Mouse (Mus musculus) E14TG2a.4 (cell line): Measurements from ENCODE around the gene 4933428M09Rik.
"Not testable (repeated sequence)": the region's sequence is repeated elsewhere in the genome, so short reads cannot be mapped to it uniquely, and the experiment has no call there.

Experiments
- H3K27me3 ChIP-seq: 2 replicates; pipeline ENCODE4 v1.6.1; 2014; ENCODE audit warnings: low read length, control low read depth; ENCODE audit not compliant: insufficient read depth
- H3K36me3 ChIP-seq: 2 replicates; pipeline ENCODE4 v1.6.1; 2014; ENCODE audit warnings: low read length, control low read depth; ENCODE audit not compliant: insufficient read depth
- H3K4me1 ChIP-seq: replicated peaks from 2 replicates; pipeline ENCODE4 v1.6.1; 2014; ENCODE audit warnings: low read depth, low read length, control low read depth
- H3K4me3 ChIP-seq: replicated peaks from 2 replicates; pipeline ENCODE4 v1.5.1; 2014; ENCODE audit warnings: mild to moderate bottlenecking, low read length
- H3K9me3 ChIP-seq: 2 replicates; pipeline ENCODE4 v1.6.1; 2014; ENCODE audit warnings: low read length, control low read depth
- CTCF ChIP-seq: conservative IDR thresholded peaks from 2 replicates; pipeline ENCODE4 v1.5.1; 2014; ENCODE audit warnings: low read length
- NANOG ChIP-seq: IDR thresholded peaks from 2 replicates; pipeline ENCODE4 v1.6.1; 2014; ENCODE audit warnings: borderline replicate concordance, low read length, mixed read lengths
- POU5F1 ChIP-seq: IDR thresholded peaks from 2 replicates; pipeline ENCODE4 v1.6.1; 2014; ENCODE audit warnings: low read length, borderline replicate concordance

4933428M09Rik gene

DNA sequence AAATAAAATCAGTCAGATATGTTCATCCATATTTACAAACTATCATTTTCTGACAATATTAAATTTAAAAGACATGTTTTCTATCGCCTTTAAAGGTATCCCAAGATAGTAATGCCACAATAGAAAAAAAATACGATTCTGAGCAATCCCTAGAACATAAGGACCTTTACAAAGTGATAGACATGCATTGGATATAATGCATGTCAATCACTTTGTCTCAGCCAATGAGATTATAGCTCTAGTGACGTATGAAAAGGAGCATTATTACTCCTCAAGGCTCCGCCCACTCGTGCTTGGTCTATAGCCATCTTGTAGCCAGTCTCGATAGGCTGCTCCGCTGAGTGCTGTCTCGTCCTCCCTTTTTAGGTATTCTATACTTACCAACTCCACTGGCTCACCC, at the start of gene 4933428M09Rik:
Gene 4933428M09Rik (plus strand): TSS at position 301 of the 400 bp plus-strand sequence.
- H3K4me1 ChIP-seq, result no peaks in the 10 kb centered on the region
- no peaks in the 10 kb centered on the region for H3K9me3 ChIP-seq
- TF ChIP-seq CTCF (no peak), POU5F1 (no peak), NANOG (no peak)
- no peak within 1 kb of the TSS for H3K4me3 ChIP-seq
- H3K27me3 ChIP-seq, result no peaks in the 10 kb centered on the region
- H3K36me3 ChIP-seq, result no peaks in the 10 kb centered on the region

DNA sequence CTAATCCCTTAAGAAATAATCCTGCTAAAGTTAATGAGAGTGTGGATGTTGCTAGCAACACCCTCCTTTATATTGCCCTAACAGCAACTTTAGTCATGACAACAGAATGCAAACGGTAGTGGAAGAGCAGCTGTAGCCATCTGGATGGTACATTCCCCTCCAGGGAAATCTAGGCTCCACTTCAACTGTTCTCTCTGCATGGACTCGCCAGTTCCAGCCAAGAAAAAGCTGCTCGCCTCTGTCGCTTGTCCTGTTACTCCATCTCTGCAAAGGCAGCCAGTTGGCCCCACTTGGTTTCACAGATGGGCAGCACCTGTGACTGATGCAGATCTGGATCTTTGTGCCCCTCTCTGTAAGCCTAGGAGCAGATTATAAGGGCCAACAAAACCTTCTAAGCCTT, 45.0 kb upstream of the 4933428M09Rik start:
- Histone ChIP-seq H3K36me3 (no peaks in the 10 kb centered on the region), H3K9me3 (no peaks in the 10 kb centered on the region), H3K4me1 (no peaks in the 10 kb centered on the region), H3K27me3 (no peaks in the 10 kb centered on the region), H3K4me3 (no peak overlapping the region)
- TF ChIP-seq CTCF (no peak), NANOG (no peak), POU5F1 (no peak)

- not testable (repeated sequence) for H3K36me3 ChIP-seq, H3K27me3 ChIP-seq, H3K4me1 ChIP-seq, H3K9me3 ChIP-seq, H3K4me3 ChIP-seq
- peak; percentile 37 for TF ChIP-seq CTCF
Observed at GRCm38 (mm10) chrX:139191506-139191905, 12.5 kb downstream of the 4933428M09Rik start.

DNA sequence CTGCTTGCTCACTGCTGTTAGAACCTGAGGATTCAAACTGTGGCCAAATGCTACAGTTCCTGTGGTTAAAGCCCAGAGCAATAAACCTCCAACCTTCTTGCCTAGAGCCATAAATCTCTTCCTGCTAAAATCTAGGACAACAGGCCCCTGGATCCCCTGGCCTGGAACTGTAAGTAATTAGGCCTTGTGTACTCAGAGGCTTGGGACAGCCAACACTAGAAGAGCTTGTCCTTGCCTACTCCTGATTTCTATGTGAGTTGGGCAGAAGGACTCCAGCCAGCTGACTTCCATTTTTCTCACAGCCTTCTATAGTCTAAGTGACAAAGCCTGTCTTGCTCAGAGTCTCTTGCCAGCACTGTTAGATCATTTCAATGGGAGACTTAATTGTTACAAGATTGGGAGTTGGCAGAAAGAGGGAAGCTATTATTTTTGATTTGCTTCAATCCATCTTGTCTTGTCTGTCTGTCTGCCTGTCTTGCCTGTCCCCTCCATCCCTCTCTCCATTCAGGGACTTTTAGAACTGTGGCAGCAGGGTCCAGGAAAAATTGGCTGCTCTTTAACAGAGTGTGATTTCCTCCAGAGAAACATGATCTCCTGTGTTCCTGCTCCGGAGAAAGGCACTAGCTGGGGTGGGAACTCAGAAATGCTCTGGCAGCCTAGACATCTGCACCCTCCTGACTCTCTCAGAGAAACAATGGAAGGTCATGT, 15.7 kb downstream of the 4933428M09Rik start:
- Histone ChIP-seq H3K4me1 (no peaks in the 10 kb centered on the region), H3K4me3 (no peak overlapping the region), H3K9me3 (no peaks in the 10 kb centered on the region), H3K36me3 (no peaks in the 10 kb centered on the region), H3K27me3 (no peaks in the 10 kb centered on the region)
- TF ChIP-seq CTCF, result no peak
- TF ChIP-seq POU5F1, result no peak
- no peak for TF ChIP-seq NANOG

GRCm38 (mm10) chrX:139209191-139209828, 30.3 kb downstream of the 4933428M09Rik start:
- not testable (repeated sequence) for H3K27me3 ChIP-seq, H3K4me1 ChIP-seq, H3K36me3 ChIP-seq, H3K9me3 ChIP-seq, H3K4me3 ChIP-seq

DNA sequence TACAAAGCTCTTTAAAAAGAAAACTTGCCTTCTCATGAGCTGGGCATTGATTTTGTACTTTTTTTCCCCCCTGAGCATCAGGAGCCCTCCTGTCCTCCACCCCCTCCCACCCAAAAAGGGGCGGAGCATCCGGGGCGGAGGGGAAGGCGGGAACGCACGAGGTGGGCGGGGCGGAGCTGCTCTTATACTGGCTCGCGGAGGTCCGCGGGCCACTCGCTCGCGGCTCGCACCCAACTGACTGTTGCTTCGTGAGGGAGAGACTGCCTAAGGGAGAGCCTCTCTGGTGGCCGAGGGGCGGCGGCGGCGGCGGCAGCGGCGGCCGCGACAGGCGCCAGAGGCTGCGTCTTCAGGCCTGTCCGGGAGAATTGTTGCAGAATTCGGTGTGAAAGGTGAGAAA, 30.8 kb downstream of the 4933428M09Rik start, which contains the start of gene Mum1l1:
Gene Mum1l1 (plus strand): TSS at position 214 of the 397 bp plus-strand sequence.
- H3K9me3 ChIP-seq, result no peaks in the 10 kb centered on the region
- TF ChIP-seq CTCF, result no peak
- no peak for TF ChIP-seq NANOG
- TF ChIP-seq POU5F1, result no peak
- H3K36me3 ChIP-seq, result no peaks in the 10 kb centered on the region
- H3K27me3 ChIP-seq, result no peaks in the 10 kb centered on the region; the same call in 1 of the 2 replicates
- no peaks in the 10 kb centered on the region for H3K4me1 ChIP-seq
- peak within 1 kb of the TSS; percentile 73 for H3K4me3 ChIP-seq

DNA sequence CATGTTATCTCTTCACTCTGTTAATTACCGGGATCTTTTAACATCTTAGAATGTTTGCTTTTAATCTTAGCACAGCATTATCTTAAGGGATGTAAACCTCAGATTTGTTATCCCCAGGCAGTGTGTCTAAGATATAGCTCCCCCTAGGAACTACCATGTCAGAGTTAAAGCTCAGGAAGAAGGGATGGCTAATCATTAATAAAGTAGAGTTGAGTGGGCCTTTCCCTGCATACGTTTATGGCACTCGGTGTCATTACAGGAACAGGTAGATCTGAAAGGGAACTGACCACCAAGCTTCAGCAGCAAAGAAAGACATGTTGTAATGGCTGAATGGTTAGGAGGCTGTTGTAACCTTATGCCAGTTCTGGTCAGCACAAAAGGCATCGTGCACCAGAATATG, 35.7 kb downstream of the 4933428M09Rik start:
- H3K4me3 ChIP-seq, result no peak overlapping the region
- no peaks in the 10 kb centered on the region for H3K4me1 ChIP-seq
- no peaks in the 10 kb centered on the region; the same call in 1 of the 2 replicates for H3K27me3 ChIP-seq
- no peaks in the 10 kb centered on the region for H3K9me3 ChIP-seq
- no peak for TF ChIP-seq POU5F1
- no peak for TF ChIP-seq NANOG
- no peak for TF ChIP-seq CTCF
- no peaks in the 10 kb centered on the region for H3K36me3 ChIP-seq

GRCm38 (mm10) chrX:139216409-139216808, 37.4 kb downstream of the 4933428M09Rik start:
- TF ChIP-seq CTCF (no peak), POU5F1 (no peak)
- H3K36me3 ChIP-seq, result no peaks in the 10 kb centered on the region
- H3K9me3 ChIP-seq, result no peaks in the 10 kb centered on the region
- H3K27me3 ChIP-seq, result no peaks in the 10 kb centered on the region
- H3K4me1 ChIP-seq, result no peaks in the 10 kb centered on the region
- H3K4me3 ChIP-seq, result no peak overlapping the region

DNA sequence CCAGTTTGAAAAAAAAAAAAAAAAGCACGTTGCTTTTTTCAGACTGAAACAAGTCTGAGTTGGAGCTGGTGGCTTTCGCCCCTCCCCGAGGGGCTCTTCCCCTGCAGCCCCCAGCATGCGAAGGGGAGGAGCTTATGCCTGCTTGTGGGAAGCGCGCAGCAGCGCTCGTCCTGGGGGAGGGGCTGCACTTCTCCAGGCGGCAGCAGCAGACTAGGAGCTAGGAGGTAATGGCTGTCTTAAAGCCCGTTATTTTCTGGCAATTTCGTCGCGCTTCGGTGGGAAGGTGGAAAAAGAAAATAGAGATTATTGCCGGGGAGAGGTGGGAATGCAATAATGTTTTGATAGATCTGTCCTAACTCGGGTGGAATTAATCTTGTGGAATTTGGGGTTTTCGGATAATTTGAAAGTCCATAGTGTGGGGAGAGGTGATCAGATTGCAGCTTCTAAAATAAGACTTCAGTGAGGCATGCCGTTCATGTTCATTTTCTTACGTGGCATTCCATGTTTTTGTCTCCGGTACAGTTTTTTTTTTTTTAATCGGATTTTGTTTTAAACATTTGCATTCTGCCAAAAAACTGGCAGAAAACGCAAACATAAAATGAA, 38.1 kb downstream of the 4933428M09Rik start:
- TF ChIP-seq CTCF, result no peak
- no peak for TF ChIP-seq POU5F1
- TF ChIP-seq NANOG, result no peak
- Histone ChIP-seq H3K36me3 (no peaks in the 10 kb centered on the region), H3K4me3 (peak overlapping the region; percentile 37; the same call in 1 of the 2 replicates), H3K9me3 (no peaks in the 10 kb centered on the region), H3K27me3 (no peaks in the 10 kb centered on the region), H3K4me1 (no peaks in the 10 kb centered on the region)
